Mouse (Mus musculus): ENCODE measurements around the gene Rpgrip1l. TPM values are rescaled to one million over a fixed set of nuclear protein-coding genes. Genes with fewer than 3 reads are reported as not detected.

Rpgrip1l gene
- total and polyA plus RNA-seq, 3 experiments, result 0.26 to 6.6 (median 5.6) TPM

GRCm38 (mm10) chr8:91317567-91318227, 4.6 kb upstream of the Rpgrip1l start:
- Histone ChIP-seq H3K4me1 (ENCODE audit: insufficient read depth, low read depth, low read length) (peaks cover 28% of the 10 kb centered on the region), H3K36me3 (replicated peaks) (peaks cover 44% of the 10 kb centered on the region)
- DNase-seq (ENCODE audit: low spot score), result no peak

GRCm38 (mm10) chr8:91312342-91312741, 720 bp downstream of the Rpgrip1l start:
- no peak for DNase-seq (ENCODE audit: low spot score)
- no peak for ATAC-seq (ENCODE audit: extremely low read depth, insufficient number of reproducible peaks, low FRiP score, poor library complexity, severe bottlenecking)

More at GRCm38 (mm10) chr8:91317567-91318227, 4.6 kb upstream of the Rpgrip1l start:
- ATAC-seq (ENCODE audit: extremely low read depth, insufficient number of reproducible peaks, low FRiP score, poor library complexity, severe bottlenecking), result no peak
- Histone ChIP-seq H3K9me3 (replicated peaks) (no peaks in the 10 kb centered on the region), H3K27me3 (ENCODE audit: insufficient read depth, low read length) (no peaks in the 10 kb centered on the region), H3K4me3 (ENCODE audit: low read depth, low read length) (no peak overlapping the region)
- TF ChIP-seq GATA2 (IDR thresholded peaks at IDR 0.05; ENCODE audit: borderline replicate concordance, low read depth, low read length) (no peak), CTCF (IDR thresholded peaks at IDR 0.05; ENCODE audit: low read depth, low read length) (no peak), POLR2AphosphoS5 (IDR thresholded peaks at IDR 0.05; ENCODE audit: insufficient replicate concordance, low read depth, low read length) (no peak), TAL1 (conservative IDR thresholded peaks at IDR 0.05; ENCODE audit: low read depth, low read length) (no peak), GATA1 (IDR thresholded peaks at IDR 0.05; ENCODE audit: borderline replicate concordance, low read length) (no peak)

DNA sequence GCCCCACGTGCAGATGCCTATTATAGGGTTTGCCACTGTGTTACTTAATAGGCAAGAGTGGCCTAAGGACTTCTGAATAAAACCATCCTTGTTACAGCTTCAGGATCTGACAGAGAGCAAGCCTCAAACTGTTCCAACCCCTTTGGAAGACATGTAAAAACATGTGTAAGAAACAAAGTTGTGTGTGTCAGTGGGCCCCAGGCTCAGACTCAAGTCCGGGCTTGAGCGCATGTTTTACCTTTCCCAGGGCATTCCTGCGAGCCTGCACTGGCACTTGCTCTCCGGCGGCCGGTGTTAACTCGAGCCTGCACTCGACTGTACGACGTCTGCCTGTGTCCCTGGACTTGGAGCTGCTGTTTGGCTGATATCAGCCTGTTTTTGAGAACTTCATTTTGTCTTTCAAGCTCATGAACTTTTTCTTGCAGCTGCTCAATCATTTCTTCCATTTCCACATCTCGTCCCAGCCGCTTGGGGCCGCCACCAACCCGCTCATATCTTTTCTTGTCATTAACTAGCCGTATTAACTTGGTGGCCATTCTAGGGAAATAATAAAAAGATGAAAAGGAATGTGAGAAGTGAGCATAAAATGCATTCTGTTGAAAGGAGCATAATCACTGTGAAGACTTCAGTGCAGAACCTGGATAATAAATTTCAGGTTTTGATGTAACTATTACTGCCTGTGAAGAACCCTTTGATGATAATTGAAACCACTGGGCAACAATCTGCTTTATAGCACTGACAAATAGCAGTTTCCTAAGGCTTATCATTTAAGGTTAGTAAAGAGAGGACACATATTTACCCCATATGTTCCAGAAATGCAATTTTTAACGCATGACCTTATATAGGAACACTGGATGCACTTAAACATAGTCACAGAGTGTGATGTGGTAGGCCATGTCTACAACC, 8.3 kb downstream of the Rpgrip1l start:
- H3K36me3 ChIP-seq (replicated peaks), result peaks cover 27% of the 10 kb centered on the region
- no peak for DNase-seq (ENCODE audit: low spot score)
- ATAC-seq (ENCODE audit: extremely low read depth, insufficient number of reproducible peaks, low FRiP score, poor library complexity, severe bottlenecking), result no peak

More at GRCm38 (mm10) chr8:91312342-91312741, 720 bp downstream of the Rpgrip1l start:
- TF ChIP-seq POLR2AphosphoS5 (IDR thresholded peaks at IDR 0.05; ENCODE audit: insufficient replicate concordance, low read depth, low read length), result no peak
- TF ChIP-seq GATA2 (IDR thresholded peaks at IDR 0.05; ENCODE audit: borderline replicate concordance, low read depth, low read length), result no peak
- TF ChIP-seq TAL1 (conservative IDR thresholded peaks at IDR 0.05; ENCODE audit: low read depth, low read length), result no peak
- no peak for TF ChIP-seq GATA1 (IDR thresholded peaks at IDR 0.05; ENCODE audit: borderline replicate concordance, low read length)
- TF ChIP-seq CTCF (IDR thresholded peaks at IDR 0.05; ENCODE audit: low read depth, low read length), result no peak
- no peaks in the 10 kb centered on the region for H3K9me3 ChIP-seq (replicated peaks)
- peak overlapping the region; percentile 82; the same call in 1 of the 2 replicates for H3K4me3 ChIP-seq (ENCODE audit: low read depth, low read length)
- H3K4me1 ChIP-seq (ENCODE audit: insufficient read depth, low read depth, low read length), result peaks cover 22% of the 10 kb centered on the region
- H3K36me3 ChIP-seq (replicated peaks), result peaks cover 18% of the 10 kb centered on the region
- no peaks in the 10 kb centered on the region for H3K27me3 ChIP-seq (ENCODE audit: insufficient read depth, low read length)

GRCm38 (mm10) chr8:91298672-91299071, 14.4 kb downstream of the Rpgrip1l start:
- ATAC-seq (ENCODE audit: extremely low read depth, insufficient number of reproducible peaks, low FRiP score, poor library complexity, severe bottlenecking), result no peak
- peaks cover 24% of the 10 kb centered on the region for H3K36me3 ChIP-seq (replicated peaks)

More for the DNA sequence above, 8.3 kb downstream of the Rpgrip1l start:
- TF ChIP-seq TAL1 (conservative IDR thresholded peaks at IDR 0.05; ENCODE audit: low read depth, low read length) (no peak), GATA2 (IDR thresholded peaks at IDR 0.05; ENCODE audit: borderline replicate concordance, low read depth, low read length) (no peak), POLR2AphosphoS5 (IDR thresholded peaks at IDR 0.05; ENCODE audit: insufficient replicate concordance, low read depth, low read length) (no peak), CTCF (IDR thresholded peaks at IDR 0.05; ENCODE audit: low read depth, low read length) (no peak), GATA1 (IDR thresholded peaks at IDR 0.05; ENCODE audit: borderline replicate concordance, low read length) (no peak)
- Histone ChIP-seq H3K27me3 (ENCODE audit: insufficient read depth, low read length) (no peaks in the 10 kb centered on the region), H3K4me3 (ENCODE audit: low read depth, low read length) (no peak overlapping the region), H3K9me3 (replicated peaks) (no peaks in the 10 kb centered on the region), H3K4me1 (ENCODE audit: insufficient read depth, low read depth, low read length) (no peaks in the 10 kb centered on the region)

GRCm38 (mm10) chr8:91295786-91296185, 17.3 kb downstream of the Rpgrip1l start:
- DNase-seq (ENCODE audit: low spot score) (no peak), ATAC-seq (ENCODE audit: extremely low read depth, insufficient number of reproducible peaks, low FRiP score, poor library complexity, severe bottlenecking) (no peak)
- H3K9me3 ChIP-seq (replicated peaks), result no peaks in the 10 kb centered on the region
- H3K4me1 ChIP-seq (ENCODE audit: insufficient read depth, low read depth, low read length), result no peaks in the 10 kb centered on the region
- H3K36me3 ChIP-seq (replicated peaks), result peaks cover 13% of the 10 kb centered on the region
- TF ChIP-seq TAL1 (conservative IDR thresholded peaks at IDR 0.05; ENCODE audit: low read depth, low read length) (no peak), GATA1 (IDR thresholded peaks at IDR 0.05; ENCODE audit: borderline replicate concordance, low read length) (no peak), POLR2AphosphoS5 (IDR thresholded peaks at IDR 0.05; ENCODE audit: insufficient replicate concordance, low read depth, low read length) (no peak), CTCF (IDR thresholded peaks at IDR 0.05; ENCODE audit: low read depth, low read length) (no peak), GATA2 (IDR thresholded peaks at IDR 0.05; ENCODE audit: borderline replicate concordance, low read depth, low read length) (no peak)
- H3K4me3 ChIP-seq (ENCODE audit: low read depth, low read length), result no peak overlapping the region
- H3K27me3 ChIP-seq (ENCODE audit: insufficient read depth, low read length), result no peaks in the 10 kb centered on the region

More at GRCm38 (mm10) chr8:91298672-91299071, 14.4 kb downstream of the Rpgrip1l start:
- TF ChIP-seq TAL1 (conservative IDR thresholded peaks at IDR 0.05; ENCODE audit: low read depth, low read length), result no peak
- no peak for TF ChIP-seq CTCF (IDR thresholded peaks at IDR 0.05; ENCODE audit: low read depth, low read length)
- no peak for TF ChIP-seq GATA1 (IDR thresholded peaks at IDR 0.05; ENCODE audit: borderline replicate concordance, low read length)
- TF ChIP-seq POLR2AphosphoS5 (IDR thresholded peaks at IDR 0.05; ENCODE audit: insufficient replicate concordance, low read depth, low read length), result no peak
- no peak for TF ChIP-seq GATA2 (IDR thresholded peaks at IDR 0.05; ENCODE audit: borderline replicate concordance, low read depth, low read length)
- Histone ChIP-seq H3K27me3 (ENCODE audit: insufficient read depth, low read length) (no peaks in the 10 kb centered on the region), H3K4me3 (ENCODE audit: low read depth, low read length) (no peak overlapping the region), H3K9me3 (replicated peaks) (no peaks in the 10 kb centered on the region), H3K4me1 (ENCODE audit: insufficient read depth, low read depth, low read length) (no peaks in the 10 kb centered on the region)
- DNase-seq (ENCODE audit: low spot score), result no peak

DNA sequence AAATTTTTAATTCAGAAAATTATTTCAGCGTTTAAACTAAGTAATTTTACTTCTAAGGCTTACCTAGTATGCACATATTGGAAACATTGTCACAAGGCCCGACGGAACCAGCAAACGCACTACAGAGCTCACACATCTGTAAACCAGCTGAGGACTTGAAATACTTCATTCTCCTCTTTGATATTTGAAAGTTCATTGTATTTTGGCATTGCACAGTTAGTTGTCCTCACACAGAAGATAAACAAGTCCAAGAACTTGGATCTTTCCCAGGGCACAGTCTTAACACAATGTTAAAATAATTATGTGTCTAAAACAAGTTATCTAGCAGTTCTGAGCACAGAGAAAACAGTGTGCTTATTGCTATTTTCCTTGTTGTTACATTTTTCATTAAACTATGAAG, 22.5 kb downstream of the Rpgrip1l start:
- TF ChIP-seq GATA1 (IDR thresholded peaks at IDR 0.05; ENCODE audit: borderline replicate concordance, low read length) (no peak), POLR2AphosphoS5 (IDR thresholded peaks at IDR 0.05; ENCODE audit: insufficient replicate concordance, low read depth, low read length) (no peak), GATA2 (IDR thresholded peaks at IDR 0.05; ENCODE audit: borderline replicate concordance, low read depth, low read length) (no peak), TAL1 (conservative IDR thresholded peaks at IDR 0.05; ENCODE audit: low read depth, low read length) (no peak), CTCF (IDR thresholded peaks at IDR 0.05; ENCODE audit: low read depth, low read length) (no peak)
- no peak for ATAC-seq (ENCODE audit: extremely low read depth, insufficient number of reproducible peaks, low FRiP score, poor library complexity, severe bottlenecking)

More for the DNA sequence above, 22.5 kb downstream of the Rpgrip1l start:
- no peaks in the 10 kb centered on the region for H3K4me1 ChIP-seq (ENCODE audit: insufficient read depth, low read depth, low read length)
- DNase-seq (ENCODE audit: low spot score), result no peak
- no peaks in the 10 kb centered on the region for H3K27me3 ChIP-seq (ENCODE audit: insufficient read depth, low read length)
- peaks cover 2% of the 10 kb centered on the region for H3K36me3 ChIP-seq (replicated peaks)
- H3K9me3 ChIP-seq (replicated peaks), result no peaks in the 10 kb centered on the region
- no peak overlapping the region for H3K4me3 ChIP-seq (ENCODE audit: low read depth, low read length)

Measured in G1E (cell line).